Mouse (Mus musculus) kidney, postnatal 36 days (tissue): ENCODE results near the gene Ttbk1.

ENCODE experiments used
- DNase-seq, 2 experiments: peaks; one replicate each; pipeline ENCODE4 v3.0.0; 2021 to 2022; ENCODE audit warnings: mixed read lengths in 2 of 2

Ttbk1 gene

GRCm38 (mm10) chr17:46476601-46477000 lies 10.9 kb downstream of the Ttbk1 start:
- no peak for DNase-seq

GRCm38 (mm10) chr17:46467830-46468229 lies 19.6 kb downstream of the Ttbk1 start:
- DNase-seq, result no peak

- DNase-seq, result no peak
Measured at GRCm38 (mm10) chr17:46462226-46462625, 25.2 kb downstream of the Ttbk1 start.

GRCm38 (mm10) chr17:46461347-46461746 lies 26.1 kb downstream of the Ttbk1 start:
- peak; percentile 27 to 56 for DNase-seq

GRCm38 (mm10) chr17:46460673-46461072 lies 26.8 kb downstream of the Ttbk1 start:
- DNase-seq, result peak in 1 of 2 experiments; percentile 35

GRCm38 (mm10) chr17:46458439-46458838 lies 29.0 kb downstream of the Ttbk1 start:
- DNase-seq, result no peak

- DNase-seq, result peak; percentile 65 to 88
Measured at GRCm38 (mm10) chr17:46457791-46458190, 29.7 kb downstream of the Ttbk1 start.

GRCm38 (mm10) chr17:46455110-46455691 lies 32.3 kb downstream of the Ttbk1 start:
- peak; percentile 44 to 82 for DNase-seq

GRCm38 (mm10) chr17:46454539-46454938 lies 32.9 kb downstream of the Ttbk1 start:
- DNase-seq, result no peak

GRCm38 (mm10) chr17:46453970-46454411 lies 33.5 kb downstream of the Ttbk1 start:
- peak in 1 of 2 experiments; percentile 19 for DNase-seq

- peak; percentile 25 to 35 for DNase-seq
Measured at GRCm38 (mm10) chr17:46453302-46453948, 34.0 kb downstream of the Ttbk1 start.

- peak; percentile 71 to 74 for DNase-seq
Measured at GRCm38 (mm10) chr17:46452683-46453082, 34.8 kb downstream of the Ttbk1 start.

- DNase-seq, result no peak
Measured at GRCm38 (mm10) chr17:46446264-46446663, 41.2 kb downstream of the Ttbk1 start.

- peak in 1 of 2 experiments; percentile 54 for DNase-seq
Measured at GRCm38 (mm10) chr17:46444839-46445579, 42.5 kb downstream of the Ttbk1 start.

- peak in 1 of 2 experiments; percentile 63 for DNase-seq
Measured at GRCm38 (mm10) chr17:46439176-46439575, 48.3 kb downstream of the Ttbk1 start.

- peak; percentile 67 to 70 for DNase-seq
Measured at GRCm38 (mm10) chr17:46438298-46438873, 49.1 kb downstream of the Ttbk1 start, which contains the start of gene Slc22a7. Gene Slc22a7, minus strand, starts transcription at chr17:46438457.

- peak; percentile 45 to 74 for DNase-seq
Measured at GRCm38 (mm10) chr17:46436672-46437366, 50.7 kb downstream of the Ttbk1 start.

- peak; percentile 59 to 78 for DNase-seq
Measured at GRCm38 (mm10) chr17:46433627-46434026, 53.8 kb downstream of the Ttbk1 start.

- peak in 1 of 2 experiments; percentile 49 for DNase-seq
Measured at GRCm38 (mm10) chr17:46428761-46429414, 58.6 kb downstream of the Ttbk1 start, which contains the start of gene Crip3. Gene Crip3, plus strand, starts transcription at chr17:46428926.

GRCm38 (mm10) chr17:46426496-46426895 lies 61.0 kb downstream of the Ttbk1 start:
- DNase-seq, result no peak

GRCm38 (mm10) chr17:46419717-46420116 lies 67.8 kb downstream of the Ttbk1 start:
- DNase-seq, result no peak

- DNase-seq, result peak in 1 of 2 experiments; percentile 47
Measured at GRCm38 (mm10) chr17:46418628-46419027, 68.8 kb downstream of the Ttbk1 start.
